In genomic region chr15:95667209-95667608, GRCm38 (mm10) we compare ENCODE assay signal across 12 mouse cellular contexts. TPM values are rescaled to one million over a fixed set of nuclear protein-coding genes. Genes with fewer than 3 reads are reported as not detected.
DNase-seq lines count a peak whose midpoint lies in the region; ATAC-seq and TF ChIP-seq lines count a peak whose summit lies in the region.
"Had no signal": no experiment of that assay in that cellular context is flagged by ENCODE, and none has a peak within 500 bp of the region (broad histone marks: within the 10 kb centered on the region; RNA-seq: fewer than 3 reads in every experiment).

No protein-coding gene starts in this region.

- 17% methylated on average over 8 of the region's 8 CpGs for WGBS in hindbrain, embryonic 15.5 days
- WGBS in hindbrain, embryonic 11.5 days: 24% methylated on average over 8 of the region's 8 CpGs
- WGBS in cerebellum, adult 2 months: 12% methylated on average over 8 of the region's 8 CpGs

- no peaks in the 10 kb centered on the region for H3K4me1 ChIP-seq in hindbrain, embryonic 15.5 days (replicated peaks)
- no peaks in the 10 kb centered on the region for H3K4me1 ChIP-seq in hindbrain, embryonic 11.5 days (replicated peaks; ENCODE audit: control insufficient read depth, insufficient read depth, low read length)
- H3K4me1 ChIP-seq in cerebellum, adult 2 months (ENCODE audit: control insufficient read depth, insufficient read depth, low read length): no peaks in the 10 kb centered on the region

- H3K9me3 ChIP-seq in hindbrain, embryonic 15.5 days: no peaks in the 10 kb centered on the region
- H3K9me3 ChIP-seq in hindbrain, embryonic 11.5 days (ENCODE audit: control insufficient read depth, low read length): no peaks in the 10 kb centered on the region

- peaks cover 8% of the 10 kb centered on the region; the same call in 1 of the 2 replicates for H3K27me3 ChIP-seq in hindbrain, embryonic 15.5 days
- no peaks in the 10 kb centered on the region for H3K27me3 ChIP-seq in hindbrain, embryonic 11.5 days (ENCODE audit: control insufficient read depth, insufficient read depth, low read length)
- H3K27me3 ChIP-seq in cerebellum, adult 2 months (ENCODE audit: control insufficient read depth, insufficient read depth, low read length): no peaks in the 10 kb centered on the region

- DNase-seq in hindbrain, embryonic 11.5 days (ENCODE audit: low spot score): no peak
- DNase-seq in cerebellum, adult 2 months: peak; percentile 12 to 52
- DNase-seq in gastrocnemius, postnatal 25 days: peak; percentile 49
- peak; percentile 9 for DNase-seq in neural tube, embryonic 10.5 days (ENCODE audit: extremely low spot score, low spot score)
- DNase-seq in kidney, postnatal 36 days: no peak
- no peak for DNase-seq in spleen, postnatal 4 days (ENCODE audit: low spot score in 2 of 2)
- DNase-seq: thymus, postnatal 14 days had no signal

- H3K4me2 ChIP-seq in hindbrain, embryonic 15.5 days: no peak overlapping the region
- H3K4me2 ChIP-seq in hindbrain, embryonic 11.5 days (replicated peaks; ENCODE audit: low read depth, low read length): no peak overlapping the region

- H3K36me3 ChIP-seq in hindbrain, embryonic 15.5 days: no peaks in the 10 kb centered on the region
- no peaks in the 10 kb centered on the region for H3K36me3 ChIP-seq in hindbrain, embryonic 11.5 days (ENCODE audit: control insufficient read depth, insufficient read depth, low read length)

- no peak overlapping the region for H3K4me3 ChIP-seq in hindbrain, embryonic 15.5 days
- no peak overlapping the region for H3K4me3 ChIP-seq in hindbrain, embryonic 11.5 days (ENCODE audit: low read depth, low read length)
- no peak overlapping the region for H3K4me3 ChIP-seq in cerebellum, adult 2 months (replicated peaks; ENCODE audit: insufficient read depth, low read depth, low read length)

- no peak overlapping the region for H3K27ac ChIP-seq in hindbrain, embryonic 15.5 days (replicated peaks)
- no peak overlapping the region for H3K27ac ChIP-seq in hindbrain, embryonic 11.5 days (ENCODE audit: low read depth, low read length)
- H3K27ac ChIP-seq in cerebellum, adult 2 months (ENCODE audit: insufficient read depth, low read length): no peak overlapping the region

- no peak for TF ChIP-seq POLR2A in cerebellum, adult 2 months (IDR thresholded peaks at IDR 0.05; ENCODE audit: borderline replicate concordance, insufficient read depth, low read length)

- H3K9ac ChIP-seq in hindbrain, embryonic 15.5 days: no peak overlapping the region
- H3K9ac ChIP-seq in hindbrain, embryonic 11.5 days (ENCODE audit: low read depth, low read length): no peak overlapping the region

- peak; percentile 84 for ATAC-seq in hindbrain, embryonic 15.5 days (ENCODE audit: low FRiP score, low read depth)
- ATAC-seq in hindbrain, embryonic 11.5 days (ENCODE audit: low FRiP score): no peak
- ATAC-seq in inflammation-experienced regulatory T-cells, adult 6 months: no peak
- ATAC-seq: lung, postnatal 0 days had no signal

- no peak for TF ChIP-seq CTCF in cerebellum, adult 2 months (IDR thresholded peaks at IDR 0.05; ENCODE audit: borderline replicate concordance, insufficient read depth, low read depth, low read length)

RNA-seq across cellular contexts. Expression of gene Dbx2, which starts 11.4 kb away (rescaled TPM):
- 10.7 and 12.9 TPM in 2 replicates for polyA plus RNA-seq in hindbrain, embryonic 15.5 days (2015; fragmentation: Nextera tagmentation; extraction: Ambion mirVana)
- 5.6 and 7.1 TPM in 2 replicates for polyA plus RNA-seq in hindbrain, embryonic 11.5 days (2014; fragmentation: Nextera tagmentation; extraction: Ambion mirVana)
- polyA plus RNA-seq in cerebellum, adult 2 months (2012; rRNA removed): 15.5 and 21.1 TPM in 2 replicates
- not detected for total RNA-seq in gastrocnemius, postnatal 25 days (2021)
- polyA plus RNA-seq in inflammation-experienced regulatory T-cells, adult 6 months (2017; shearing (Covaris generic)): not detected
- total RNA-seq: adrenal gland, adult 18-20 months had no signal
- polyA plus RNA-seq: heart, postnatal 0 days; lung, postnatal 0 days had no signal

Comparison
In these comparisons a context has a peak if more than half of its experiments do, and no peak if none do; other contexts are left out.
1. DNase-seq: peak in cerebellum, adult 2 months (2 of 2), gastrocnemius, postnatal 25 days (single experiment) and neural tube, embryonic 10.5 days (single experiment); none in hindbrain, embryonic 11.5 days (single experiment), kidney, postnatal 36 days (0 of 2) and spleen, postnatal 4 days (0 of 2).